Mouse (Mus musculus): Measurements from ENCODE around the gene 1810046K07Rik.

DNA sequence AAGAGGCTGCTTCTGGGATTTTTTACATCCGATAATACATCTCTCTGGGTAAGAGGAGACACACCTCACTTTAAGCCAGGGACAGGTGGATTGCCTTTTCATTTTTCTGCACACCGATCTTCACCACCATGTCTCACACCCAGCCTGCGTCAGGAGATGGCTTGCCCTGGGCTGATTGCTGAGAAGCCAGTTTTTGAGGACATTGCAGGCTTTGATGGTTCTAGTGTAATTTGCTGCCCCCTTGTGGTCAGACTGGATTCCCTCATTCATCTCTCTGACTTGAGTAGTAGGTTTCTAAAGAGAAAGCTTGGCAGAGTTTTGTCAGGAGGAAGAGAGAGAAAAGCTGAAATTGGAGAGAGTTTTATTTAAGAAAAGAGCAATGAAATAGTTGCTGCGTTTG is 36.0 kb downstream of the 1810046K07Rik start:
- TF ChIP-seq CTCF (IDR thresholded peaks at IDR 0.05; ENCODE audit: low read depth) (peak; percentile 91), EP300 (IDR thresholded peaks at IDR 0.05; ENCODE audit: low read depth) (no peak)
